Mouse (Mus musculus): ENCODE measurements around the gene Gpr39. TPM values are rescaled to one million over a fixed set of nuclear protein-coding genes. Genes with fewer than 3 reads are reported as not detected.

The Gpr39 gene
- polyA plus RNA-seq, 1 experiment from 2014 or later: 3.3 TPM

GRCm38 (mm10) chr1:125813141-125813782 is 136.5 kb downstream of the Gpr39 start:
- Histone ChIP-seq H3K4me2 (no peak overlapping the region), H3K27me3 (no peaks in the 10 kb centered on the region), H3K9ac (no peak overlapping the region), H3K9me3 (replicated peaks) (no peaks in the 10 kb centered on the region), H3K4me1 (replicated peaks) (no peaks in the 10 kb centered on the region), H3K4me3 (replicated peaks) (no peak overlapping the region), H3K27ac (no peak overlapping the region), H3K36me3 (no peaks in the 10 kb centered on the region)
- DNase-seq: no peak
- ATAC-seq (ENCODE audit: low read depth): no peak
- 62% methylated on average over 9 of the region's 9 CpGs for WGBS (ENCODE audit: insufficient replicate concordance)

- no peak overlapping the region for H3K4me3 ChIP-seq (replicated peaks)
- ATAC-seq (ENCODE audit: low read depth): no peak
- no peaks in the 10 kb centered on the region for H3K9me3 ChIP-seq (replicated peaks)
- no peak overlapping the region for H3K4me2 ChIP-seq
- no peaks in the 10 kb centered on the region for H3K4me1 ChIP-seq (replicated peaks)
- DNase-seq: no peak
- 62% methylated on average over 7 of the region's 7 CpGs for WGBS (ENCODE audit: insufficient replicate concordance)
- no peak overlapping the region for H3K27ac ChIP-seq
- H3K9ac ChIP-seq: no peak overlapping the region
- H3K36me3 ChIP-seq: no peaks in the 10 kb centered on the region
- no peaks in the 10 kb centered on the region for H3K27me3 ChIP-seq
Measured at GRCm38 (mm10) chr1:125821101-125821500, 144.3 kb downstream of the Gpr39 start.

- Histone ChIP-seq H3K9me3 (replicated peaks) (no peaks in the 10 kb centered on the region), H3K27ac (no peak overlapping the region), H3K9ac (no peak overlapping the region), H3K36me3 (no peaks in the 10 kb centered on the region), H3K4me1 (replicated peaks) (no peaks in the 10 kb centered on the region), H3K27me3 (no peaks in the 10 kb centered on the region), H3K4me3 (replicated peaks) (no peak overlapping the region), H3K4me2 (no peak overlapping the region)
- 66% methylated on average over 4 of the region's 4 CpGs for WGBS (ENCODE audit: insufficient replicate concordance)
- no peak for ATAC-seq (ENCODE audit: low read depth)
- no peak for DNase-seq
Measured at GRCm38 (mm10) chr1:125823611-125824010, 146.8 kb downstream of the Gpr39 start.

- no peaks in the 10 kb centered on the region for H3K9me3 ChIP-seq (replicated peaks)
- no peak overlapping the region for H3K4me2 ChIP-seq
- H3K27me3 ChIP-seq: no peaks in the 10 kb centered on the region
- H3K4me1 ChIP-seq (replicated peaks): no peaks in the 10 kb centered on the region
- no peaks in the 10 kb centered on the region for H3K36me3 ChIP-seq
- WGBS (ENCODE audit: insufficient replicate concordance): 70% methylated on average over 1 of the region's 1 CpGs
- H3K4me3 ChIP-seq (replicated peaks): no peak overlapping the region
- ATAC-seq (ENCODE audit: low read depth): no peak
- H3K9ac ChIP-seq: no peak overlapping the region
- no peak for DNase-seq
- no peak overlapping the region for H3K27ac ChIP-seq
Measured at GRCm38 (mm10) chr1:125837507-125837906, 160.7 kb downstream of the Gpr39 start.

- Histone ChIP-seq H3K36me3 (no peaks in the 10 kb centered on the region), H3K27me3 (no peaks in the 10 kb centered on the region), H3K27ac (no peak overlapping the region), H3K4me1 (replicated peaks) (no peaks in the 10 kb centered on the region), H3K4me3 (replicated peaks) (no peak overlapping the region), H3K4me2 (no peak overlapping the region), H3K9ac (no peak overlapping the region), H3K9me3 (replicated peaks) (no peaks in the 10 kb centered on the region)
- WGBS (ENCODE audit: insufficient replicate concordance): 64% methylated on average over 13 of the region's 13 CpGs
- ATAC-seq (ENCODE audit: low read depth) (no peak), DNase-seq (no peak)
Measured at GRCm38 (mm10) chr1:125839746-125840392, 163.1 kb downstream of the Gpr39 start.

GRCm38 (mm10) chr1:125854646-125855045 is 177.9 kb downstream of the Gpr39 start:
- no peak for ATAC-seq (ENCODE audit: low read depth)
- no peak overlapping the region for H3K9ac ChIP-seq
- H3K27ac ChIP-seq: no peak overlapping the region
- H3K4me3 ChIP-seq (replicated peaks): no peak overlapping the region
- H3K4me2 ChIP-seq: no peak overlapping the region
- H3K9me3 ChIP-seq (replicated peaks): no peaks in the 10 kb centered on the region
- H3K4me1 ChIP-seq (replicated peaks): no peaks in the 10 kb centered on the region
- no peaks in the 10 kb centered on the region for H3K27me3 ChIP-seq
- 24% methylated on average over 5 of the region's 5 CpGs for WGBS (ENCODE audit: insufficient replicate concordance)
- H3K36me3 ChIP-seq: no peaks in the 10 kb centered on the region
- no peak for DNase-seq

- no peak for DNase-seq
- H3K4me2 ChIP-seq: no peak overlapping the region
- H3K27ac ChIP-seq: no peak overlapping the region
- no peak overlapping the region for H3K9ac ChIP-seq
- no peak overlapping the region for H3K4me3 ChIP-seq (replicated peaks)
- WGBS (ENCODE audit: insufficient replicate concordance): 58% methylated on average over 5 of the region's 5 CpGs
- no peak for ATAC-seq (ENCODE audit: low read depth)
- no peaks in the 10 kb centered on the region for H3K27me3 ChIP-seq
- no peaks in the 10 kb centered on the region for H3K9me3 ChIP-seq (replicated peaks)
- no peaks in the 10 kb centered on the region for H3K4me1 ChIP-seq (replicated peaks)
- no peaks in the 10 kb centered on the region for H3K36me3 ChIP-seq
Measured at GRCm38 (mm10) chr1:125858631-125859030, 181.8 kb downstream of the Gpr39 start.

- Histone ChIP-seq H3K27ac (no peak overlapping the region), H3K9ac (no peak overlapping the region), H3K27me3 (no peaks in the 10 kb centered on the region), H3K4me2 (no peak overlapping the region), H3K4me1 (replicated peaks) (no peaks in the 10 kb centered on the region), H3K4me3 (replicated peaks) (no peak overlapping the region), H3K9me3 (replicated peaks) (no peaks in the 10 kb centered on the region), H3K36me3 (no peaks in the 10 kb centered on the region)
- ATAC-seq (ENCODE audit: low read depth) (no peak), DNase-seq (no peak)
- 49% methylated on average over 7 of the region's 7 CpGs for WGBS (ENCODE audit: insufficient replicate concordance)
Measured at GRCm38 (mm10) chr1:125870056-125870455, 193.3 kb downstream of the Gpr39 start.

- H3K4me2 ChIP-seq: no peak overlapping the region
- H3K36me3 ChIP-seq: no peaks in the 10 kb centered on the region
- H3K9ac ChIP-seq: no peak overlapping the region
- DNase-seq: no peak
- no peak overlapping the region for H3K4me3 ChIP-seq (replicated peaks)
- no peaks in the 10 kb centered on the region for H3K27me3 ChIP-seq
- H3K9me3 ChIP-seq (replicated peaks): no peaks in the 10 kb centered on the region
- no peak overlapping the region for H3K27ac ChIP-seq
- H3K4me1 ChIP-seq (replicated peaks): no peaks in the 10 kb centered on the region
- 78% methylated on average over 9 of the region's 9 CpGs for WGBS (ENCODE audit: insufficient replicate concordance)
- ATAC-seq (ENCODE audit: low read depth): no peak
Measured at GRCm38 (mm10) chr1:125893158-125893557, 216.4 kb downstream of the Gpr39 start.

- WGBS (ENCODE audit: insufficient replicate concordance): 21% methylated on average over 14 of the region's 14 CpGs
- Histone ChIP-seq H3K36me3 (no peaks in the 10 kb centered on the region), H3K27ac (no peak overlapping the region), H3K4me2 (no peak overlapping the region), H3K27me3 (peaks cover 51% of the 10 kb centered on the region), H3K4me3 (replicated peaks) (no peak overlapping the region), H3K9ac (no peak overlapping the region), H3K4me1 (replicated peaks) (peaks cover 12% of the 10 kb centered on the region), H3K9me3 (replicated peaks) (no peaks in the 10 kb centered on the region)
- DNase-seq (no peak), ATAC-seq (ENCODE audit: low read depth) (no peak)
Measured at GRCm38 (mm10) chr1:125910211-125910870, 233.5 kb downstream of the Gpr39 start.

- peaks cover 12% of the 10 kb centered on the region for H3K4me1 ChIP-seq (replicated peaks)
- H3K4me3 ChIP-seq (replicated peaks): peak overlapping the region; percentile 45; the same call in 1 of the 2 replicates
- H3K9me3 ChIP-seq (replicated peaks): no peaks in the 10 kb centered on the region
- no peak overlapping the region for H3K27ac ChIP-seq
- H3K9ac ChIP-seq: no peak overlapping the region
- H3K4me2 ChIP-seq: peak overlapping the region; percentile 63
- no peaks in the 10 kb centered on the region for H3K36me3 ChIP-seq
- 4% methylated on average over 9 of the region's 9 CpGs for WGBS (ENCODE audit: insufficient replicate concordance)
- DNase-seq (no peak), ATAC-seq (ENCODE audit: low read depth) (no peak)
- H3K27me3 ChIP-seq: peaks cover 51% of the 10 kb centered on the region
Measured at GRCm38 (mm10) chr1:125910871-125911265, 234.1 kb downstream of the Gpr39 start.

Measured in liver, embryonic 13.5 days (tissue).